Mouse (Mus musculus) liver, embryonic 14.5 days (tissue): ENCODE data around the gene Heatr5a.
A peak's percentile ranks its signal among the peaks of the same experiment; 100 is the strongest.

Source experiments
- CTCF ChIP-seq: IDR thresholded peaks from 2 replicates; pipeline ENCODE4 v1.5.1; 2016; ENCODE audit warnings: antibody characterized with exemption, low read depth, control low read depth
- EP300 ChIP-seq: IDR thresholded peaks from 2 replicates; pipeline ENCODE4 v1.6.1; 2016; ENCODE audit warnings: antibody characterized with exemption, low read depth

- TF ChIP-seq EP300 = peak; percentile 83
- TF ChIP-seq CTCF = no peak
These were observed 126.3 kb downstream of the Heatr5a start for GRCm38 (mm10) chr12:51844771-51845256.
